7 mouse cellular contexts compared by ENCODE assay signal in the genomic region with DNA sequence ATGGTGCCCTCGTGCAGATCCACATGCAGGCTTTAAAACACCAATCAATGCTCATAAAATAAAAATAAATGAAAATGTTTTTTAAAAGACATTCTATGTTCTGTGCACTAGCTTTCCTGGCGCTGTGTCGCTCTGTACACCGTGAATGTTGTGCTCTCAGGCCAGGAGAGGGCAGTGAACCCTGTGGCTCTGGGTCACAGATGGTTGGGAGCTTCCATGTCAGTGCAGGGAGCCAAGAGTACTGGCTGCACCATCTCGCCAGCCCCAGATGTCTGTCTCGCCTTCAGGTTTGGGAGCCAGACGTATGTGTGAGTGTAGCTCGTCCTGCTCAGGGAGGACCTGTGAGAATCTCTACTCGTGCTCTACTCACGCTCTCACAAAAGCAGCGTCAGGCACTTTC.
A peak's percentile ranks its signal among the peaks of the same experiment; 100 is the strongest.
DNase-seq lines count a peak whose midpoint lies in the region; ATAC-seq and TF ChIP-seq lines count a peak whose summit lies in the region.

No protein-coding gene starts in this region.

- intact Hi-C loops in heart, adult 2 months (cut with DNase I) = no loop called here

- no peak overlapping the region for H3K4me2 ChIP-seq in heart, embryonic 12.5 days
- no peak overlapping the region for H3K4me2 ChIP-seq in liver, postnatal 0 days (ENCODE audit: low read depth, low read length)

- H3K36me3 ChIP-seq in heart, adult 2 months (ENCODE audit: control insufficient read depth, insufficient read depth, low read length) = no peaks in the 10 kb centered on the region
- H3K36me3 ChIP-seq in heart, embryonic 12.5 days = peaks cover 64% of the 10 kb centered on the region
- H3K36me3 ChIP-seq in megakaryocyte, embryonic 14.5 days (replicated peaks; ENCODE audit: low read length) = peaks cover 61% of the 10 kb centered on the region
- peaks cover 27% of the 10 kb centered on the region for H3K36me3 ChIP-seq in liver, postnatal 0 days (replicated peaks; ENCODE audit: insufficient read depth, low read length)

- 78% methylated on average over 11 of the region's 11 CpGs for WGBS in heart, adult 2 months
- WGBS in heart, embryonic 12.5 days = 80% methylated on average over 11 of the region's 11 CpGs
- WGBS in liver, postnatal 0 days (ENCODE audit: insufficient replicate concordance) = 80% methylated on average over 11 of the region's 11 CpGs

- peak; percentile 31 for TF ChIP-seq CTCF in heart, adult 2 months (IDR thresholded peaks at IDR 0.05)
- peak; percentile 26; the same call in 1 of the 2 replicates for TF ChIP-seq CTCF in liver, postnatal 0 days (IDR thresholded peaks at IDR 0.05; ENCODE audit: low read depth)

- no peak for ATAC-seq in heart, embryonic 12.5 days (ENCODE audit: insufficient number of reproducible peaks, low FRiP score)
- ATAC-seq in megakaryocyte, adult 5-6 weeks (ENCODE audit: poor library complexity, severe bottlenecking) = no peak
- ATAC-seq in liver, postnatal 0 days = no peak; the same call in 1 of the 2 replicates

- peaks cover 3% of the 10 kb centered on the region for H3K4me1 ChIP-seq in heart, adult 2 months (ENCODE audit: control insufficient read depth, insufficient read depth, low read length)
- H3K4me1 ChIP-seq in heart, embryonic 12.5 days (replicated peaks) = peaks cover 24% of the 10 kb centered on the region
- peaks cover 30% of the 10 kb centered on the region for H3K4me1 ChIP-seq in megakaryocyte, embryonic 14.5 days
- H3K4me1 ChIP-seq in liver, postnatal 0 days (ENCODE audit: insufficient read depth) = peaks cover 2% of the 10 kb centered on the region

- no peak for TF ChIP-seq POLR2A in heart, adult 2 months (IDR thresholded peaks at IDR 0.05; ENCODE audit: insufficient read depth, low read depth, low read length)

- no peak overlapping the region for H3K27ac ChIP-seq in heart, adult 2 months
- no peak overlapping the region for H3K27ac ChIP-seq in heart, embryonic 12.5 days (ENCODE audit: poor library complexity, severe bottlenecking)
- H3K27ac ChIP-seq in liver, postnatal 0 days (ENCODE audit: low read depth) = no peak overlapping the region

- no peak overlapping the region for H3K9ac ChIP-seq in heart, adult 2 months (ENCODE audit: low read depth, low read length)
- no peak overlapping the region for H3K9ac ChIP-seq in heart, embryonic 12.5 days
- no peak overlapping the region for H3K9ac ChIP-seq in liver, postnatal 0 days (replicated peaks)

- no peaks in the 10 kb centered on the region for H3K27me3 ChIP-seq in heart, adult 2 months (ENCODE audit: control insufficient read depth, insufficient read depth, low read length)
- no peaks in the 10 kb centered on the region for H3K27me3 ChIP-seq in heart, embryonic 12.5 days (replicated peaks)
- peaks cover 81% of the 10 kb centered on the region for H3K27me3 ChIP-seq in megakaryocyte, embryonic 14.5 days (replicated peaks)
- no peaks in the 10 kb centered on the region for H3K27me3 ChIP-seq in liver, postnatal 0 days (ENCODE audit: insufficient read depth, low read length)

- no peak overlapping the region for H3K4me3 ChIP-seq in heart, adult 2 months
- H3K4me3 ChIP-seq in heart, embryonic 12.5 days = no peak overlapping the region
- peak overlapping the region; percentile 14 for H3K4me3 ChIP-seq in megakaryocyte, embryonic 14.5 days (replicated peaks)
- no peak overlapping the region for H3K4me3 ChIP-seq in liver, postnatal 0 days (ENCODE audit: low read depth, low read length)

- H3K9me3 ChIP-seq in heart, embryonic 12.5 days (replicated peaks) = no peaks in the 10 kb centered on the region
- H3K9me3 ChIP-seq in megakaryocyte, embryonic 14.5 days = no peaks in the 10 kb centered on the region
- no peaks in the 10 kb centered on the region for H3K9me3 ChIP-seq in liver, postnatal 0 days (ENCODE audit: low read length)

- DNase-seq in heart, adult 2 months = no peak
- peak; percentile 37 for DNase-seq in cerebellum, adult 8-10 months
- DNase-seq in liver, postnatal 0 days = no peak
- DNase-seq in layer of hippocampus, postnatal 25 days (ENCODE audit: extremely low spot score in 1 of 2, low spot score in 1 of 2) = no peak

- no peak for TF ChIP-seq EP300 in heart, adult 2 months (IDR thresholded peaks at IDR 0.05; ENCODE audit: insufficient read depth, low read depth, low read length)
- TF ChIP-seq EP300 in liver, postnatal 0 days (IDR thresholded peaks at IDR 0.05; ENCODE audit: low read depth) = no peak

- H3K79me2 ChIP-seq in heart, adult 2 months (replicated peaks; ENCODE audit: control insufficient read depth, insufficient read depth, low read length) = no peaks in the 10 kb centered on the region
